Mouse (Mus musculus) C2C12 (cell line): ENCODE measurements around the gene Utp14b. TPM values are rescaled to one million over a fixed set of nuclear protein-coding genes. Genes with fewer than 3 reads are reported as not detected.

Source experiments
- H3K27me3 ChIP-seq: one replicate; pipeline ENCODE4 v1.6.1; 2011; ENCODE audit not compliant: control insufficient read depth, insufficient read depth, insufficient read length
- H3K36me3 ChIP-seq: one replicate; pipeline ENCODE4 v1.6.1; 2011; ENCODE audit not compliant: control insufficient read depth, insufficient read depth
- H3K4me3 ChIP-seq: one replicate; pipeline ENCODE4 v1.5.1; 2011; ENCODE audit warnings: mild to moderate bottlenecking, control low read depth; ENCODE audit not compliant: poor library complexity, insufficient read depth, severe bottlenecking
- H3K79me2 ChIP-seq: one replicate; pipeline ENCODE4 v1.6.1; 2011; ENCODE audit not compliant: control insufficient read depth, insufficient read depth
- H3K79me3 ChIP-seq: one replicate; pipeline ENCODE4 v1.6.1; 2011; ENCODE audit warnings: low read depth, control low read depth
- H3ac ChIP-seq: one replicate; pipeline ENCODE3; 2011; ENCODE audit warnings: low read depth; ENCODE audit not compliant: control insufficient read depth, insufficient read length
- CEBPB ChIP-seq: IDR thresholded peaks from one replicate; pipeline ENCODE4 v1.6.1; 2011; ENCODE audit warnings: low read depth, mild to moderate bottlenecking, control low read depth, moderate library complexity
- CTCF ChIP-seq: IDR thresholded peaks from one replicate; pipeline ENCODE4 v1.5.1; 2011; ENCODE audit not compliant: control insufficient read depth, insufficient read depth, insufficient read length
- FOSL1 ChIP-seq: IDR thresholded peaks from one replicate; pipeline ENCODE4 v1.8.0; 2011; ENCODE audit warnings: mild to moderate bottlenecking, low read length; ENCODE audit not compliant: poor library complexity, insufficient read depth, severe bottlenecking
- MAX ChIP-seq: IDR thresholded peaks from one replicate; pipeline ENCODE4 v1.6.1; 2011; ENCODE audit warnings: mild to moderate bottlenecking, control low read depth
- MYOD1 ChIP-seq: IDR thresholded peaks from one replicate; pipeline ENCODE4 v1.6.1; 2011; ENCODE audit warnings: low read depth; ENCODE audit not compliant: control insufficient read depth, insufficient read length
- MYOG ChIP-seq: IDR thresholded peaks from one replicate; pipeline ENCODE4 v1.6.1; 2011; ENCODE audit not compliant: control insufficient read depth, insufficient read length; ENCODE audit errors: extremely low read depth
- USF1 ChIP-seq: IDR thresholded peaks from one replicate; pipeline ENCODE4 v1.6.1; 2011; ENCODE audit warnings: low read depth, mild to moderate bottlenecking, control low read depth, moderate library complexity
- polyA plus RNA-seq: library from polyadenylated mRNA; unstranded; fragments of >200 nt; fragmentation: generic; extraction: Trizol; gene quantifications from one replicate; pipeline ENCODE4 v1.2.1, GENCODE M21; 2012; ENCODE audit warnings: missing spikeins

Utp14b gene
- polyA plus RNA-seq, 1 experiment: 2.4 TPM

- H3K79me2 ChIP-seq: no peaks in the 10 kb centered on the region
- TF ChIP-seq CTCF (no peak), MAX (no peak), CEBPB (no peak), FOSL1 (no peak), MYOG (no peak), USF1 (no peak), MYOD1 (no peak)
- H3ac ChIP-seq: no peak overlapping the region
- peaks cover 63% of the 10 kb centered on the region for H3K36me3 ChIP-seq
- H3K4me3 ChIP-seq: no peak overlapping the region
- H3K27me3 ChIP-seq: no peaks in the 10 kb centered on the region
- no peaks in the 10 kb centered on the region for H3K79me3 ChIP-seq
Observed at GRCm38 (mm10) chr1:78694503-78695258, 36.8 kb downstream of the Utp14b start.

- no peaks in the 10 kb centered on the region for H3K79me3 ChIP-seq
- TF ChIP-seq USF1: no peak
- TF ChIP-seq CEBPB: no peak
- TF ChIP-seq MYOG: no peak
- no peak for TF ChIP-seq MAX
- no peak for TF ChIP-seq CTCF
- no peak for TF ChIP-seq FOSL1
- H3ac ChIP-seq: no peak overlapping the region
- no peak overlapping the region for H3K4me3 ChIP-seq
- no peaks in the 10 kb centered on the region for H3K27me3 ChIP-seq
- H3K79me2 ChIP-seq: no peaks in the 10 kb centered on the region
- H3K36me3 ChIP-seq: peaks cover 69% of the 10 kb centered on the region
Observed at GRCm38 (mm10) chr1:78696305-78696704, 38.5 kb downstream of the Utp14b start.

GRCm38 (mm10) chr1:78696903-78697302, 39.1 kb downstream of the Utp14b start:
- TF ChIP-seq MAX: no peak
- TF ChIP-seq MYOG: no peak
- TF ChIP-seq MYOD1: no peak
- TF ChIP-seq FOSL1: no peak
- no peak for TF ChIP-seq USF1
- TF ChIP-seq CTCF: no peak
- no peak for TF ChIP-seq CEBPB
- H3K79me2 ChIP-seq: no peaks in the 10 kb centered on the region
- no peak overlapping the region for H3K4me3 ChIP-seq
- H3ac ChIP-seq: no peak overlapping the region
- H3K36me3 ChIP-seq: peaks cover 69% of the 10 kb centered on the region
- no peaks in the 10 kb centered on the region for H3K79me3 ChIP-seq
- no peaks in the 10 kb centered on the region for H3K27me3 ChIP-seq

GRCm38 (mm10) chr1:78698138-78698537, 40.3 kb downstream of the Utp14b start:
- Histone ChIP-seq H3K79me2 (no peaks in the 10 kb centered on the region), H3K4me3 (no peak overlapping the region), H3ac (no peak overlapping the region), H3K79me3 (no peaks in the 10 kb centered on the region), H3K36me3 (peaks cover 64% of the 10 kb centered on the region), H3K27me3 (no peaks in the 10 kb centered on the region)
- TF ChIP-seq CTCF: no peak
- no peak for TF ChIP-seq FOSL1
- TF ChIP-seq MYOG: no peak
- TF ChIP-seq MAX: no peak
- TF ChIP-seq MYOD1: no peak
- TF ChIP-seq CEBPB: no peak
- no peak for TF ChIP-seq USF1

GRCm38 (mm10) chr1:78701740-78702139, 43.9 kb downstream of the Utp14b start:
- Histone ChIP-seq H3K79me2 (no peaks in the 10 kb centered on the region), H3K4me3 (no peak overlapping the region), H3K36me3 (peaks cover 56% of the 10 kb centered on the region), H3K27me3 (no peaks in the 10 kb centered on the region), H3K79me3 (no peaks in the 10 kb centered on the region), H3ac (no peak overlapping the region)
- TF ChIP-seq CEBPB (peak; percentile 51), MYOD1 (no peak)

- Histone ChIP-seq H3K36me3 (peaks cover 50% of the 10 kb centered on the region), H3K27me3 (no peaks in the 10 kb centered on the region), H3K4me3 (no peak overlapping the region), H3ac (peak overlapping the region; percentile 37), H3K79me2 (no peaks in the 10 kb centered on the region), H3K79me3 (no peaks in the 10 kb centered on the region)
- TF ChIP-seq MYOG: no peak
- TF ChIP-seq CEBPB: no peak
- TF ChIP-seq MAX: no peak
- TF ChIP-seq FOSL1: no peak
- no peak for TF ChIP-seq CTCF
- TF ChIP-seq USF1: no peak
- no peak for TF ChIP-seq MYOD1
Observed at GRCm38 (mm10) chr1:78702282-78702963, 44.6 kb downstream of the Utp14b start.
